Mouse (Mus musculus): Measurements from ENCODE around the gene Tnfaip2. TPM values are rescaled to one million over a fixed set of nuclear protein-coding genes. Genes with fewer than 3 reads are reported as not detected.

The Tnfaip2 gene
- polyA plus RNA-seq, 1 experiment from 2014 or later, result 18.8 TPM

GRCm38 (mm10) chr12:111494931-111495330, 52.7 kb downstream of the Tnfaip2 start:
- peaks cover 5% of the 10 kb centered on the region; the same call in 1 of the 2 replicates for H3K9me3 ChIP-seq (ENCODE audit: control insufficient read depth, low read length)
- H3K9ac ChIP-seq (ENCODE audit: low read depth, low read length), result no peak overlapping the region
- H3K4me1 ChIP-seq (ENCODE audit: control insufficient read depth, insufficient read depth, low read length), result no peaks in the 10 kb centered on the region
- no peak for ATAC-seq (ENCODE audit: low FRiP score, low TSS enrichment)
- WGBS, result 71% methylated on average over 4 of the region's 4 CpGs
- no peaks in the 10 kb centered on the region for H3K36me3 ChIP-seq (ENCODE audit: control insufficient read depth, insufficient read depth, low read length)
- no peak overlapping the region for H3K4me2 ChIP-seq (replicated peaks; ENCODE audit: low read depth, low read length)
- H3K27ac ChIP-seq (ENCODE audit: low read depth, low read length), result no peak overlapping the region
- no peaks in the 10 kb centered on the region for H3K27me3 ChIP-seq (ENCODE audit: control insufficient read depth, insufficient read depth, low read length)
- H3K4me3 ChIP-seq (ENCODE audit: low read length), result no peak overlapping the region

- ATAC-seq (ENCODE audit: low FRiP score, low TSS enrichment), result no peak
- Histone ChIP-seq H3K9me3 (ENCODE audit: control insufficient read depth, low read length) (peaks cover 5% of the 10 kb centered on the region; the same call in 1 of the 2 replicates), H3K36me3 (ENCODE audit: control insufficient read depth, insufficient read depth, low read length) (no peaks in the 10 kb centered on the region), H3K4me1 (ENCODE audit: control insufficient read depth, insufficient read depth, low read length) (0 out of 2 replicates have a peak, but pooled peaks cover 3% of the 10 kb centered on the region), H3K4me3 (ENCODE audit: low read length) (no peak overlapping the region), H3K9ac (ENCODE audit: low read depth, low read length) (no peak overlapping the region), H3K27ac (ENCODE audit: low read depth, low read length) (no peak overlapping the region), H3K27me3 (ENCODE audit: control insufficient read depth, insufficient read depth, low read length) (no peaks in the 10 kb centered on the region), H3K4me2 (replicated peaks; ENCODE audit: low read depth, low read length) (no peak overlapping the region)
- WGBS, result 47% methylated on average over 2 of the region's 2 CpGs
These were observed 54.8 kb downstream of the Tnfaip2 start for GRCm38 (mm10) chr12:111497076-111497475.

DNA sequence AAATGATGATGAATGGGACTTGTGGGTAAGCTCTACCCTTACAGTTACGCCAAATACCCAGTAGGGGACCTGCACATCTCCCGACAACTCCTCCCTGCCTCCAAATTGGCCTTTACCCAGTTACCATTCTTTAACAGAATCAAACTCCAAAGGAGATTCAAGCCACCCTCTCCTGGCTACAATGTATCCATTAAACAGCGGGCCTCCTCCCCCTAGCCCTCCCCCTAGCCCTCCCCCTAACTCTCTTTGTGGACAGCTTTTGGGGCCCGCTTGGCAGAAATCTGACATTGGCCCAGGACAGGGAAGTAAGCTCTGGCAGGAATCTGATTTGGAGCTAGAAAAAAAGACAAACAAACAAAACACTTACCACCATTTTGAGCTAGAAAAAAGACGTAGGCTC, 57.3 kb downstream of the Tnfaip2 start:
- Histone ChIP-seq H3K4me3 (ENCODE audit: low read length) (no peak overlapping the region), H3K4me2 (replicated peaks; ENCODE audit: low read depth, low read length) (no peak overlapping the region), H3K36me3 (ENCODE audit: control insufficient read depth, insufficient read depth, low read length) (no peaks in the 10 kb centered on the region), H3K27ac (ENCODE audit: low read depth, low read length) (no peak overlapping the region), H3K9ac (ENCODE audit: low read depth, low read length) (no peak overlapping the region), H3K9me3 (ENCODE audit: control insufficient read depth, low read length) (0 out of 2 replicates have a peak, but pooled peaks cover 3% of the 10 kb centered on the region), H3K27me3 (ENCODE audit: control insufficient read depth, insufficient read depth, low read length) (no peaks in the 10 kb centered on the region), H3K4me1 (ENCODE audit: control insufficient read depth, insufficient read depth, low read length) (0 out of 2 replicates have a peak, but pooled peaks cover 3% of the 10 kb centered on the region)
- no peak for ATAC-seq (ENCODE audit: low FRiP score, low TSS enrichment)
- 73% methylated on average over 5 of the region's 5 CpGs for WGBS

GRCm38 (mm10) chr12:111500725-111501124, 58.5 kb downstream of the Tnfaip2 start:
- Histone ChIP-seq H3K27me3 (ENCODE audit: control insufficient read depth, insufficient read depth, low read length) (no peaks in the 10 kb centered on the region), H3K4me1 (ENCODE audit: control insufficient read depth, insufficient read depth, low read length) (0 out of 2 replicates have a peak, but pooled peaks cover 3% of the 10 kb centered on the region), H3K36me3 (ENCODE audit: control insufficient read depth, insufficient read depth, low read length) (no peaks in the 10 kb centered on the region), H3K4me2 (replicated peaks; ENCODE audit: low read depth, low read length) (no peak overlapping the region), H3K9ac (ENCODE audit: low read depth, low read length) (no peak overlapping the region), H3K27ac (ENCODE audit: low read depth, low read length) (no peak overlapping the region), H3K4me3 (ENCODE audit: low read length) (no peak overlapping the region), H3K9me3 (ENCODE audit: control insufficient read depth, low read length) (0 out of 2 replicates have a peak, but pooled peaks cover 3% of the 10 kb centered on the region)
- 39% methylated on average over 5 of the region's 5 CpGs for WGBS
- no peak for ATAC-seq (ENCODE audit: low FRiP score, low TSS enrichment)

DNA sequence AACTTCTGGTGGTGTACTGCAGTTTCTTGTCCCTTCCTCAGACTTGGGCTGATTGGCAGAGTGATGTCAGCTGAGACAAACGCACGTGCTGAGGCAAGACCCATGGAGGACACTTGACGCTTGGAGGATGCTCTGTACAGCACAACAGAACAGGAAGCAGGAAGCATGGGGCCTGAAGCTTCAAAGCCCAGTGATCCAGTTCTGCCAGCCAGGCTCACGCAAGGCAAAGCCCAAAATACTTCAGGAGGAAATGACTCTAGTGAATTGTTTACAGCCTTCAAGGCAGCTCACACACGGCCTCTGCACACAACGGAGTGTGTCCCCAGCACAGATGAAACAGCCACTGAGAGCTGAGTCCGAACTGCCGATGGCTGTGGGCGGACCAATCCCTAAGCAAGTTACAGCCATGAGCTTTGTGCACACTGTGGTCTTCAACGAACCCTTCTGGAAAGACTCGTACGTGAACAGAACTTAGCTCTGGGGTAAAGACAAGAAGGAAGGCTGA, 60.8 kb downstream of the Tnfaip2 start:
- Histone ChIP-seq H3K36me3 (ENCODE audit: control insufficient read depth, insufficient read depth, low read length) (no peaks in the 10 kb centered on the region), H3K9me3 (ENCODE audit: control insufficient read depth, low read length) (no peaks in the 10 kb centered on the region), H3K9ac (ENCODE audit: low read depth, low read length) (no peak overlapping the region), H3K4me2 (replicated peaks; ENCODE audit: low read depth, low read length) (no peak overlapping the region), H3K4me1 (ENCODE audit: control insufficient read depth, insufficient read depth, low read length) (0 out of 2 replicates have a peak, but pooled peaks cover 3% of the 10 kb centered on the region), H3K27me3 (ENCODE audit: control insufficient read depth, insufficient read depth, low read length) (no peaks in the 10 kb centered on the region), H3K4me3 (ENCODE audit: low read length) (no peak overlapping the region), H3K27ac (ENCODE audit: low read depth, low read length) (no peak overlapping the region)
- no peak for ATAC-seq (ENCODE audit: low FRiP score, low TSS enrichment)
- WGBS, result 71% methylated on average over 12 of the region's 12 CpGs

DNA sequence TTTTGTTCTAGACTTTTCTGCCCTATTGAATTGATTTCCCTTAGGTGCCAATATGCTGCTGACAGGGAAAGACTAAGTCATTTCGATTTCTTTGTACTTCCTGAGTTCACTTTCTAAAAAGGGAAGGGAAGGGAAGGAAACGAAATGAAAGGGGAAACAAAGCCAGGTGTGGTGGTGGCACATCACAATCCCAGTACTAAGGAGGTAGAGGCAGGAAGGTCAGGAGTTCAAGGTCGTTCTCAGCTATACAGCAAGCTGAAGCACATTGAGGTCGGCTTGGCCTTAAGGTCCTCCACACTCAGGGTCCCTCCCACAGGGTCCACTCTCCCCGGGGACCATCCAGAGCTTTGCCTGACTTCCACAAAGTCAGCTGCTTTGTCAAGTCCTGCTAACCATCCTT, 61.3 kb downstream of the Tnfaip2 start:
- no peak for ATAC-seq (ENCODE audit: low FRiP score, low TSS enrichment)
- H3K27me3 ChIP-seq (ENCODE audit: control insufficient read depth, insufficient read depth, low read length), result no peaks in the 10 kb centered on the region
- H3K9me3 ChIP-seq (ENCODE audit: control insufficient read depth, low read length), result no peaks in the 10 kb centered on the region
- H3K27ac ChIP-seq (ENCODE audit: low read depth, low read length), result no peak overlapping the region
- no peak overlapping the region for H3K4me3 ChIP-seq (ENCODE audit: low read length)
- no peaks in the 10 kb centered on the region for H3K36me3 ChIP-seq (ENCODE audit: control insufficient read depth, insufficient read depth, low read length)
- H3K4me2 ChIP-seq (replicated peaks; ENCODE audit: low read depth, low read length), result no peak overlapping the region
- H3K9ac ChIP-seq (ENCODE audit: low read depth, low read length), result no peak overlapping the region
- H3K4me1 ChIP-seq (ENCODE audit: control insufficient read depth, insufficient read depth, low read length), result 0 out of 2 replicates have a peak, but pooled peaks cover 3% of the 10 kb centered on the region
- WGBS, result 60% methylated on average over 5 of the region's 5 CpGs

Other genes starting within 250 kb of the Tnfaip2 start
- gene Amn, start 171.4 kb upstream of the Tnfaip2 start, polyA plus RNA-seq (2014; fragmentation: Nextera tagmentation; extraction: Ambion mirVana), result 7.8 and 14.5 TPM in 2 replicates
- gene Cdc42bpb, start 64.8 kb upstream of the Tnfaip2 start, polyA plus RNA-seq (2014; fragmentation: Nextera tagmentation; extraction: Ambion mirVana), result 43.4 and 44.3 TPM in 2 replicates
- 5.8 and 9.9 TPM in 2 replicates for gene Lbhd2, start 35.7 kb upstream of the Tnfaip2 start, polyA plus RNA-seq (2014; fragmentation: Nextera tagmentation; extraction: Ambion mirVana)
- 10.8 and 10.9 TPM in 2 replicates for gene Exoc3l4, start 25.5 kb upstream of the Tnfaip2 start, polyA plus RNA-seq (2014; fragmentation: Nextera tagmentation; extraction: Ambion mirVana)
- 123 and 137 TPM in 2 replicates for gene Gm266, start 43.4 kb downstream of the Tnfaip2 start, polyA plus RNA-seq (2014; fragmentation: Nextera tagmentation; extraction: Ambion mirVana)
- gene Eif5, start 95.5 kb downstream of the Tnfaip2 start, polyA plus RNA-seq (2014; fragmentation: Nextera tagmentation; extraction: Ambion mirVana), result 605 and 611 TPM in 2 replicates
- 61.5 and 73.6 TPM in 2 replicates for gene Mark3, start 132.1 kb downstream of the Tnfaip2 start, polyA plus RNA-seq (2014; fragmentation: Nextera tagmentation; extraction: Ambion mirVana)
- gene Ckb, start 229.9 kb downstream of the Tnfaip2 start, polyA plus RNA-seq (2014; fragmentation: Nextera tagmentation; extraction: Ambion mirVana), result 81.5 and 88.5 TPM in 2 replicates
- 6.7 and 11.9 TPM in 2 replicates for gene Trmt61a, start 235.6 kb downstream of the Tnfaip2 start, polyA plus RNA-seq (2014; fragmentation: Nextera tagmentation; extraction: Ambion mirVana)